Mouse (Mus musculus) thymus, postnatal 0 days (tissue): Measurements from ENCODE around the gene Rab27a. TPM values are rescaled to one million over a fixed set of nuclear protein-coding genes. Genes with fewer than 3 reads are reported as not detected.

Source experiments
- microRNA-seq: library from miRNA; unstranded; fragments of <30 nt; microRNA quantifications from one replicate; pipeline ENCODE4, GENCODE M21; 2016; ENCODE audit warnings: borderline number of aligned reads
- polyA plus RNA-seq: library from polyadenylated mRNA; unstranded; fragments of >200 nt; fragmentation: Nextera tagmentation; extraction: Ambion mirVana; gene quantifications from 2 replicates; pipeline ENCODE4 v1.2.1, GENCODE M21; 2015

The Rab27a gene
- polyA plus RNA-seq, 1 experiment from 2014 or later = 43.9 TPM

Small RNA genes lying within 50 kb of the gene (microRNA-seq; reads per million reads assigned to microRNA genes)
- not detected for gene Gm27353

Other genes starting within 250 kb of the Rab27a start
- 0.13 and 0.17 TPM in 2 replicates for gene Prtg, start 238.0 kb upstream of the Rab27a start, polyA plus RNA-seq
- gene Pygo1, start 119.2 kb upstream of the Rab27a start, polyA plus RNA-seq = 0.66 and 0.75 TPM in 2 replicates
- 0.79 and 1.4 TPM in 2 replicates for gene Dyx1c1, start 86.1 kb upstream of the Rab27a start, polyA plus RNA-seq
- gene Gm44503, start 86.0 kb upstream of the Rab27a start, polyA plus RNA-seq = not detected in 2 replicates
- gene Ccpg1os, start 59.5 kb upstream of the Rab27a start, polyA plus RNA-seq = 13.3 and 18.4 TPM in 2 replicates
- 34.7 and 36.1 TPM in 2 replicates for gene Ccpg1, start 59.4 kb upstream of the Rab27a start, polyA plus RNA-seq
- 6.3 and 6.9 TPM in 2 replicates for gene Pigb, start 4.5 kb upstream of the Rab27a start, polyA plus RNA-seq
- 0.60 and 0.64 TPM in 2 replicates for gene Khdc3, start 57.0 kb downstream of the Rab27a start, polyA plus RNA-seq
- gene Gm20509, start 57.6 kb downstream of the Rab27a start, polyA plus RNA-seq = not detected in 2 replicates
- gene Rsl24d1, start 68.6 kb downstream of the Rab27a start, polyA plus RNA-seq = 159 and 161 TPM in 2 replicates